Mouse (Mus musculus) heart, embryonic 11.5 days (tissue): Measurements from ENCODE around the gene Foxg1. TPM values are rescaled to one million over a fixed set of nuclear protein-coding genes. Genes with fewer than 3 reads are reported as not detected.

Experiments used
- ATAC-seq: fragments of 200-750 bp; cut with Nextera tagmentation; replicated peaks from 2 replicates; pipeline ENCODE4 v1.8.0; 2017; ENCODE audit warnings: moderate library complexity; ENCODE audit not compliant: insufficient number of reproducible peaks, low FRiP score, low TSS enrichment
- H3K27ac ChIP-seq: fragments of 300-500 bp; sonication (generic); 2 replicates; pipeline ENCODE4 v1.5.1; 2014; ENCODE audit warnings: mild to moderate bottlenecking, low read depth, low read length
- H3K27me3 ChIP-seq: fragments of 300-500 bp; sonication (generic); 2 replicates; pipeline ENCODE4 v1.6.1; 2014; ENCODE audit warnings: mild to moderate bottlenecking, low read length, mixed read lengths; ENCODE audit not compliant: control insufficient read depth, insufficient read depth
- H3K36me3 ChIP-seq: fragments of 300-500 bp; sonication (generic); 2 replicates; pipeline ENCODE4 v1.6.1; 2014; ENCODE audit warnings: mild to moderate bottlenecking, low read length, moderate library complexity, mixed read lengths; ENCODE audit not compliant: control insufficient read depth, insufficient read depth
- H3K4me1 ChIP-seq: fragments of 300-500 bp; sonication (generic); 2 replicates; pipeline ENCODE4 v1.6.1; 2014; ENCODE audit warnings: low read length; ENCODE audit not compliant: control insufficient read depth, insufficient read depth
- H3K4me2 ChIP-seq: fragments of 300-500 bp; sonication (generic); 2 replicates; pipeline ENCODE4 v1.6.1; 2014; ENCODE audit warnings: mild to moderate bottlenecking, moderate library complexity
- H3K4me3 ChIP-seq: fragments of 300-500 bp; sonication (generic); 2 replicates; pipeline ENCODE4 v1.5.1; 2014; ENCODE audit warnings: low read depth, low read length
- H3K9ac ChIP-seq: fragments of 300-500 bp; sonication (generic); 2 replicates; pipeline ENCODE4 v1.6.1; 2014; ENCODE audit warnings: mild to moderate bottlenecking, low read depth, low read length, moderate library complexity
- H3K9me3 ChIP-seq: fragments of 300-500 bp; sonication (generic); replicated peaks from 2 replicates; pipeline ENCODE4 v1.6.1; 2016; ENCODE audit warnings: low read length; ENCODE audit not compliant: control insufficient read depth
- WGBS: fragments of 180-500 bp; shearing (Covaris S2); extraction: QIAGEN DNeasy Blood & Tissue Kit; methylation state at CpG from one replicate; pipeline ENCODE4 v1.1.7; 2014; ENCODE audit not compliant: insufficient replicate concordance; 5-methylcytosine and 5-hydroxymethylcytosine counted together
- polyA plus RNA-seq: library from polyadenylated mRNA; unstranded; fragments of >200 nt; fragmentation: Nextera tagmentation; extraction: Ambion mirVana; gene quantifications from 2 replicates; pipeline ENCODE4 v1.2.1, GENCODE M21; 2014

Gene Foxg1
- polyA plus RNA-seq, 1 experiment from 2014 or later, result 1.5 TPM

GRCm38 (mm10) chr12:49384295-49384875 is 1.9 kb downstream of the Foxg1 start:
- Histone ChIP-seq H3K9ac (no peak overlapping the region), H3K9me3 (no peaks in the 10 kb centered on the region), H3K27me3 (peaks cover 71% of the 10 kb centered on the region), H3K27ac (no peak overlapping the region), H3K4me1 (0 out of 2 replicates have a peak, but pooled peaks cover 7% of the 10 kb centered on the region), H3K4me3 (peak overlapping the region; percentile 47), H3K36me3 (no peaks in the 10 kb centered on the region), H3K4me2 (peak overlapping the region; percentile 70)
- no peak for ATAC-seq
- WGBS, result under 1% methylated on average over 47 of the region's 66 CpGs

- ATAC-seq, result no peak
- WGBS, result 1% methylated on average over 74 of the region's 75 CpGs
Measured at GRCm38 (mm10) chr12:49384876-49385630, 2.6 kb downstream of the Foxg1 start, which contains the start of gene Gm43517. Gm43517 (plus strand) TSS chr12:49385174.

GRCm38 (mm10) chr12:49385631-49385990 is 3.2 kb downstream of the Foxg1 start:
- peak overlapping the region; percentile 47; the same call in 1 of the 2 replicates for H3K4me3 ChIP-seq
- H3K4me1 ChIP-seq, result 0 out of 2 replicates have a peak, but pooled peaks cover 7% of the 10 kb centered on the region
- no peak overlapping the region for H3K4me2 ChIP-seq
- H3K27ac ChIP-seq, result no peak overlapping the region
- no peaks in the 10 kb centered on the region for H3K9me3 ChIP-seq
- 2% methylated on average over 23 of the region's 23 CpGs for WGBS
- ATAC-seq, result no peak
- no peaks in the 10 kb centered on the region for H3K36me3 ChIP-seq
- H3K9ac ChIP-seq, result no peak overlapping the region
- peaks cover 70% of the 10 kb centered on the region for H3K27me3 ChIP-seq

More at GRCm38 (mm10) chr12:49384876-49385630, 2.6 kb downstream of the Foxg1 start, which contains the start of gene Gm43517:
- Histone ChIP-seq H3K4me1 (0 out of 2 replicates have a peak, but pooled peaks cover 7% of the 10 kb centered on the region), H3K27me3 (peaks cover 70% of the 10 kb centered on the region), H3K36me3 (no peaks in the 10 kb centered on the region), H3K9me3 (no peaks in the 10 kb centered on the region), H3K4me2 (peak within 1 kb of the TSS; percentile 70), H3K4me3 (peak within 1 kb of the TSS; percentile 47), H3K9ac (no peak within 1 kb of the TSS), H3K27ac (no peak within 1 kb of the TSS)

- H3K27ac ChIP-seq, result no peak overlapping the region
Measured at GRCm38 (mm10) chr12:49386081-49386805, 3.8 kb downstream of the Foxg1 start.

GRCm38 (mm10) chr12:49387856-49388598 is 5.6 kb downstream of the Foxg1 start:
- H3K27ac ChIP-seq, result no peak overlapping the region
- no peak overlapping the region for H3K4me2 ChIP-seq
- no peak overlapping the region for H3K9ac ChIP-seq
- peaks cover 73% of the 10 kb centered on the region for H3K27me3 ChIP-seq
- no peak for ATAC-seq
- H3K4me3 ChIP-seq, result no peak overlapping the region
- H3K4me1 ChIP-seq, result 0 out of 2 replicates have a peak, but pooled peaks cover 7% of the 10 kb centered on the region
- H3K9me3 ChIP-seq, result no peaks in the 10 kb centered on the region
- 13% methylated on average over 2 of the region's 2 CpGs for WGBS
- H3K36me3 ChIP-seq, result no peaks in the 10 kb centered on the region

More at GRCm38 (mm10) chr12:49386081-49386805, 3.8 kb downstream of the Foxg1 start:
- Histone ChIP-seq H3K27me3 (peaks cover 72% of the 10 kb centered on the region), H3K4me3 (no peak overlapping the region), H3K9ac (no peak overlapping the region), H3K9me3 (no peaks in the 10 kb centered on the region), H3K36me3 (no peaks in the 10 kb centered on the region), H3K4me1 (0 out of 2 replicates have a peak, but pooled peaks cover 7% of the 10 kb centered on the region), H3K4me2 (no peak overlapping the region)
- 15% methylated on average over 10 of the region's 10 CpGs for WGBS
- no peak for ATAC-seq

GRCm38 (mm10) chr12:49389666-49390065 is 7.2 kb downstream of the Foxg1 start:
- no peak overlapping the region for H3K4me3 ChIP-seq
- no peaks in the 10 kb centered on the region for H3K36me3 ChIP-seq
- no peak overlapping the region for H3K4me2 ChIP-seq
- no peak for ATAC-seq
- no peaks in the 10 kb centered on the region for H3K9me3 ChIP-seq
- no peaks in the 10 kb centered on the region for H3K4me1 ChIP-seq
- H3K27me3 ChIP-seq, result peaks cover 68% of the 10 kb centered on the region
- H3K9ac ChIP-seq, result no peak overlapping the region
- 2% methylated on average over 5 of the region's 5 CpGs for WGBS
- H3K27ac ChIP-seq, result no peak overlapping the region

- no peaks in the 10 kb centered on the region for H3K4me1 ChIP-seq
- 2% methylated on average over 13 of the region's 13 CpGs for WGBS
- no peak overlapping the region for H3K4me2 ChIP-seq
- no peak overlapping the region for H3K27ac ChIP-seq
- no peak overlapping the region for H3K4me3 ChIP-seq
- peaks cover 68% of the 10 kb centered on the region for H3K27me3 ChIP-seq
- H3K9ac ChIP-seq, result no peak overlapping the region
- no peak for ATAC-seq
- no peaks in the 10 kb centered on the region for H3K9me3 ChIP-seq
- H3K36me3 ChIP-seq, result no peaks in the 10 kb centered on the region
Measured at GRCm38 (mm10) chr12:49390257-49390656, 7.8 kb downstream of the Foxg1 start.

GRCm38 (mm10) chr12:49390926-49391304 is 8.5 kb downstream of the Foxg1 start:
- Histone ChIP-seq H3K36me3 (no peaks in the 10 kb centered on the region), H3K4me1 (no peaks in the 10 kb centered on the region), H3K27ac (no peak overlapping the region), H3K27me3 (peaks cover 63% of the 10 kb centered on the region), H3K4me3 (peak overlapping the region; percentile 26), H3K4me2 (peak overlapping the region; percentile 63), H3K9ac (no peak overlapping the region), H3K9me3 (no peaks in the 10 kb centered on the region)
- WGBS, result 2% methylated on average over 9 of the region's 9 CpGs
- no peak for ATAC-seq
